Mouse (Mus musculus) MEL (cell line): ENCODE measurements around the gene Slain1. TPM values are rescaled to one million over a fixed set of nuclear protein-coding genes. Genes with fewer than 3 reads are reported as not detected.
A peak's percentile ranks its signal among the peaks of the same experiment; 100 is the strongest.

Source experiments
- DNase-seq: peaks from one replicate; pipeline ENCODE4 v3.0.0; 2011; ENCODE audit warnings: low read depth, low spot score
- H3K27ac ChIP-seq: 2 replicates; pipeline ENCODE4 v1.5.1; 2012; ENCODE audit warnings: low read depth, mild to moderate bottlenecking, control low read depth, low read length, moderate library complexity; ENCODE audit not compliant: control insufficient read depth
- H3K27me3 ChIP-seq, 2 experiments: fragments of 150-350 bp in 1 of 2; sonication (generic) in 1 of 2; 2 replicates each; pipeline ENCODE4 v1.6.1; 2012; ENCODE audit warnings: low read length in 2 of 2, mild to moderate bottlenecking in 2 of 2, improper control_type of control experiment in 1 of 2, moderate library complexity in 1 of 2; ENCODE audit not compliant: insufficient read depth in 2 of 2, control insufficient read depth in 1 of 2
- H3K36me3 ChIP-seq, 2 experiments: 2 replicates each; pipeline ENCODE4 v1.6.1; 2012 to 2014; ENCODE audit warnings: low read length in 2 of 2, improper control_type of control experiment in 1 of 2, inconsistent platforms in 1 of 2, mild to moderate bottlenecking in 1 of 2; ENCODE audit not compliant: insufficient read depth in 2 of 2, control insufficient read depth in 1 of 2
- H3K4me1 ChIP-seq, 2 experiments: fragments of 150-350 bp in 1 of 2; sonication (generic) in 1 of 2; 2 replicates each; pipeline ENCODE4 v1.6.1; 2012; ENCODE audit warnings: low read length in 2 of 2, improper control_type of control experiment in 1 of 2, mild to moderate bottlenecking in 1 of 2; ENCODE audit not compliant: insufficient read depth in 2 of 2, control insufficient read depth in 1 of 2
- H3K4me3 ChIP-seq, 2 experiments: fragments of 150-350 bp in 1 of 2; sonication (generic) in 1 of 2; 2 replicates each; pipeline ENCODE4 v1.5.1; 2012; ENCODE audit warnings: low read depth in 2 of 2, low read length in 2 of 2, mild to moderate bottlenecking in 2 of 2, moderate library complexity in 2 of 2, control low read depth in 1 of 2, improper control_type of control experiment in 1 of 2; ENCODE audit not compliant: control insufficient read depth in 1 of 2, insufficient read depth in 1 of 2
- H3K79me2 ChIP-seq: 2 replicates; pipeline ENCODE4 v1.6.1; 2012; ENCODE audit warnings: mild to moderate bottlenecking, low read length, moderate library complexity; ENCODE audit not compliant: control insufficient read depth, poor library complexity, insufficient read depth
- H3K9ac ChIP-seq: 2 replicates; pipeline ENCODE4 v1.6.1; 2012; ENCODE audit warnings: low read depth, mild to moderate bottlenecking, control low read depth, low read length, moderate library complexity; ENCODE audit not compliant: control insufficient read depth, poor library complexity, severe bottlenecking
- H3K9me3 ChIP-seq: fragments of 150-350 bp; sonication (generic); replicated peaks from 2 replicates; pipeline ENCODE4 v1.6.1; 2012; ENCODE audit warnings: mild to moderate bottlenecking, low read length, improper control_type of control experiment, moderate library complexity; ENCODE audit not compliant: insufficient read depth
- CHD2 ChIP-seq: IDR thresholded peaks from 2 replicates; pipeline ENCODE4 v1.6.1; 2011; ENCODE audit warnings: low read length, improper control_type of control experiment
- CTCF ChIP-seq, 3 experiments: IDR thresholded peaks in 2 of 3; conservative IDR thresholded peaks in 1 of 3; 2 replicates each; pipeline ENCODE4 v1.5.1; 2011 to 2012; ENCODE audit warnings: low read length in 3 of 3, low read depth in 2 of 3, mild to moderate bottlenecking in 2 of 3, improper control_type of control experiment in 1 of 3, inconsistent platforms in 1 of 3, mixed read lengths in 1 of 3, moderate library complexity in 1 of 3; ENCODE audit not compliant: control insufficient read depth in 1 of 3, insufficient read depth in 1 of 3, poor library complexity in 1 of 3, severe bottlenecking in 1 of 3
- ELF1 ChIP-seq: IDR thresholded peaks from 2 replicates; pipeline ENCODE4 v1.6.1; 2014; ENCODE audit warnings: low read depth, mild to moderate bottlenecking, inconsistent platforms, low read length, improper control_type of control experiment, moderate library complexity
- ETS1 ChIP-seq: IDR thresholded peaks from 2 replicates; pipeline ENCODE4 v1.6.1; 2012; ENCODE audit warnings: low read depth, mild to moderate bottlenecking, inconsistent platforms, low read length, improper control_type of control experiment, moderate library complexity
- NELFE ChIP-seq: IDR thresholded peaks from 2 replicates; pipeline ENCODE4 v1.6.1; 2011; ENCODE audit warnings: low read depth, low read length, improper control_type of control experiment
- RAD21 ChIP-seq: IDR thresholded peaks from 2 replicates; pipeline ENCODE4 v1.6.1; 2011; ENCODE audit warnings: mild to moderate bottlenecking, low read depth, low read length, improper control_type of control experiment
- RCOR1 ChIP-seq: IDR thresholded peaks from 2 replicates; pipeline ENCODE4 v1.6.1; 2012; ENCODE audit warnings: low read depth, mild to moderate bottlenecking, inconsistent platforms, low read length, improper control_type of control experiment
- SMC3 ChIP-seq: IDR thresholded peaks from 2 replicates; pipeline ENCODE4 v1.6.1; 2011; ENCODE audit warnings: low read depth, low read length, improper control_type of control experiment
- TBP ChIP-seq: IDR thresholded peaks from 2 replicates; pipeline ENCODE4 v1.8.0; 2011; ENCODE audit warnings: low read depth, low read length, improper control_type of control experiment
- TCF12 ChIP-seq: IDR thresholded peaks from 2 replicates; pipeline ENCODE4 v1.6.1; 2014; ENCODE audit warnings: low read depth, mild to moderate bottlenecking, inconsistent platforms, low read length, improper control_type of control experiment, moderate library complexity
- UBTF ChIP-seq: IDR thresholded peaks from 2 replicates; pipeline ENCODE4 v1.6.1; 2012; ENCODE audit warnings: low read depth, mild to moderate bottlenecking, inconsistent platforms, low read length, improper control_type of control experiment, moderate library complexity, borderline replicate concordance; ENCODE audit not compliant: insufficient read depth
- ZC3H11A ChIP-seq: IDR thresholded peaks from 2 replicates; pipeline ENCODE4 v1.6.1; 2012; ENCODE audit warnings: low read depth, mild to moderate bottlenecking, inconsistent platforms, low read length, improper control_type of control experiment
- ZNF384 ChIP-seq: IDR thresholded peaks from 2 replicates; pipeline ENCODE4 v1.6.1; 2012; ENCODE audit warnings: low read depth, mild to moderate bottlenecking, inconsistent platforms, low read length, improper control_type of control experiment
- polyA plus RNA-seq, 2 experiments: library from polyadenylated mRNA; stranded (reverse) in 1 of 2; unstranded in 1 of 2; fragments of >175 nt in 1 of 2; fragments of >200 nt in 1 of 2; gene quantifications; 2 replicates each; pipeline versions ENCODE4 v1.2.1 to v1.2.4; 2012; ENCODE audit warnings: low replicate concordance in 2 of 2, low read depth in 1 of 2; ENCODE audit not compliant: insufficient read length in 2 of 2, insufficient read depth in 1 of 2, missing spikeins in 1 of 2
- total RNA-seq: library from RNA; depleted of rRNA; stranded (reverse); fragments of 300-350 nt; gene quantifications from 2 replicates; pipeline ENCODE4 v1.2.3, GENCODE M21; 2012

The Slain1 gene
- total and polyA plus RNA-seq, 3 experiments, result not detected

GRCm38 (mm10) chr14:103718836-103719575 is 69.0 kb downstream of the Slain1 start:
- Histone ChIP-seq H3K9ac (peak overlapping the region; percentile 43), H3K4me1 (peaks cover 0 to 3% of the 10 kb centered on the region in 2 experiments; a peak in 1 of 4 replicates), H3K27ac (no peak overlapping the region), H3K27me3 (no peaks in the 10 kb centered on the region), H3K36me3 (no peaks in the 10 kb centered on the region), H3K9me3 (no peaks in the 10 kb centered on the region), H3K4me3 (peak overlapping the region; percentile 27 to 42; a peak in 3 of 4 replicates), H3K79me2 (no peaks in the 10 kb centered on the region)
- TF ChIP-seq ZNF384 (no peak), RAD21 (peak; percentile 87), TBP (0 out of 2 replicates have a peak, but pooled peaks have one; percentile 54), ZC3H11A (peak; percentile 64), CTCF (IDR thresholded peaks at IDR 0.05 in 2 of 3, conservative IDR thresholded peaks at IDR 0.05 in 1 of 3; ENCODE audit: control insufficient read depth in 1 of 3, insufficient read depth in 1 of 3, low read depth in 2 of 3, low read length in 3 of 3, poor library complexity in 1 of 3, severe bottlenecking in 1 of 3) (peak; percentile 59 to 86 (median 72)), SMC3 (peak; percentile 72)
- peak; percentile 87 for DNase-seq

- DNase-seq, result peak; percentile 20
- Histone ChIP-seq H3K36me3 (no peaks in the 10 kb centered on the region), H3K9ac (no peak overlapping the region), H3K79me2 (no peaks in the 10 kb centered on the region), H3K4me1 (peaks cover 0 to 3% of the 10 kb centered on the region in 2 experiments; a peak in 2 of 4 replicates), H3K4me3 (no peak overlapping the region), H3K27ac (no peak overlapping the region), H3K9me3 (no peaks in the 10 kb centered on the region), H3K27me3 (no peaks in the 10 kb centered on the region)
- TF ChIP-seq ELF1 (no peak), UBTF (no peak), NELFE (no peak), RCOR1 (no peak), CHD2 (no peak), TCF12 (no peak), RAD21 (no peak), ETS1 (no peak), SMC3 (no peak)
Observed at GRCm38 (mm10) chr14:103720163-103720562, 70.1 kb downstream of the Slain1 start.
